Mouse (Mus musculus) megakaryocyte, embryonic 14.5 days (primary cell): ENCODE results near the gene Asic2.

ENCODE experiments used
- FLI1 ChIP-seq: IDR thresholded peaks from 2 replicates; pipeline ENCODE4 v1.6.1; 2012; ENCODE audit warnings: low read length, inconsistent platforms, mixed read lengths
- GATA1 ChIP-seq: IDR thresholded peaks from 3 replicates; pipeline ENCODE4 v1.6.1; 2012; ENCODE audit warnings: mixed read lengths, low read length, inconsistent platforms, borderline replicate concordance

DNA sequence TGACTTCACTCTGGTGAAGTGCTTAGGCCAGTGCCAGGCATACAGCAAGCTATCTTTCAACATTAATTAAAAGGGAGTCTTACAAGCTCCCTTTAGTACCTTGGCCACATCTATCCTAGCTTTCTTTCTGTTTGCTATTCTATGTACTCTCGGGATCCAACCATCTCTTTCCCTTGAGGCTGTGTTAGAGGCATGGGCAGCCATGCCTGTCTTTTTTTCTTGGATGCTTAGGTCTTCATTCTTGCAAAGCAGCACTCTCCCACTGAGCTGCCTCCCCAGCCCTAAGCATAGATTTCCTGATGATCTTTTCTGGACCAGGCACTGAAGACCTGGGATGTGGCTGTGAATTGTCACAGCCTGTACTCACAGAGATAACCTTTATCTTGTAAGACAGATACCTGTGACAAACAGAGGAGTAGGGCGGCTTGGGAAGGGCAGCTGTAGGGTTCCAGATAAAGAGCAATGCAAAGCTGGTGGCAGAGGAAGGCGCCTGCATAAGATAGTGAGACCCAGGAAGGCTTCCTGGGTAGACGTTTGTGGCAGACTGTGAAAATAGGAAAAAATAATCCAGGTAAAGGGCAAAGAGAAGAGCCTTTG lies 433.0 kb downstream of the Asic2 start:
- no peak for TF ChIP-seq GATA1
- TF ChIP-seq FLI1 = no peak
